Mouse (Mus musculus): Measurements from ENCODE around the gene Ifit3.
"Not testable (repeated sequence)": the region's sequence is repeated elsewhere in the genome, so short reads cannot be mapped to it uniquely, and the experiment has no call there.

The Ifit3 gene

GRCm38 (mm10) chr19:34583126-34583766, at the start of gene Ifit3:
TSS of gene Ifit3 (plus strand) at chr19:34583531.
- peak; percentile 29 for DNase-seq

- DNase-seq = no peak
Observed at GRCm38 (mm10) chr19:34539422-34539821, 43.9 kb upstream of the Ifit3 start.

- DNase-seq = no peak
Observed at GRCm38 (mm10) chr19:34546211-34546610, 37.1 kb upstream of the Ifit3 start.

- peak; percentile 93 for DNase-seq
Observed at GRCm38 (mm10) chr19:34547976-34548375, 35.4 kb upstream of the Ifit3 start.

- DNase-seq = no peak
Observed at GRCm38 (mm10) chr19:34550205-34550533, 33.2 kb upstream of the Ifit3 start.

GRCm38 (mm10) chr19:34550534-34551223, 32.7 kb upstream of the Ifit3 start, which contains the start of gene Ifit2:
TSS of gene Ifit2 (plus strand) at chr19:34550694.
- peak; percentile 75 for DNase-seq

GRCm38 (mm10) chr19:34551981-34552380, 31.4 kb upstream of the Ifit3 start:
- peak; percentile 46 for DNase-seq

- peak; percentile 27 for DNase-seq
Observed at GRCm38 (mm10) chr19:34553021-34553420, 30.3 kb upstream of the Ifit3 start.

- no peak for DNase-seq
Observed at GRCm38 (mm10) chr19:34553522-34553921, 29.8 kb upstream of the Ifit3 start.

GRCm38 (mm10) chr19:34554061-34554460, 29.3 kb upstream of the Ifit3 start:
- DNase-seq = no peak

GRCm38 (mm10) chr19:34556621-34557020, 26.7 kb upstream of the Ifit3 start:
- DNase-seq = peak; percentile 24

GRCm38 (mm10) chr19:34562556-34562955, 20.8 kb upstream of the Ifit3 start:
- DNase-seq = no peak

GRCm38 (mm10) chr19:34566178-34566784, 17.1 kb upstream of the Ifit3 start:
- DNase-seq = no peak

GRCm38 (mm10) chr19:34568988-34569895, 14.1 kb upstream of the Ifit3 start:
- peak; percentile 40 for DNase-seq

GRCm38 (mm10) chr19:34569896-34570476, 13.3 kb upstream of the Ifit3 start:
- no peak for DNase-seq

- no peak for DNase-seq
Observed at GRCm38 (mm10) chr19:34571080-34571479, 12.3 kb upstream of the Ifit3 start.

- no peak for DNase-seq
Observed at GRCm38 (mm10) chr19:34573650-34574049, 9.7 kb upstream of the Ifit3 start.

GRCm38 (mm10) chr19:34577121-34577520, 6.2 kb upstream of the Ifit3 start:
- no peak for DNase-seq

- not testable (repeated sequence) for DNase-seq
Observed at GRCm38 (mm10) chr19:34582696-34583095, 635 bp upstream of the Ifit3 start.

- not testable (repeated sequence) for DNase-seq
Observed at GRCm38 (mm10) chr19:34585740-34586458, 2.6 kb downstream of the Ifit3 start.

- DNase-seq = not testable (repeated sequence)
Observed at GRCm38 (mm10) chr19:34587898-34588692, 4.8 kb downstream of the Ifit3 start.
